Mouse (Mus musculus) gastrocnemius, postnatal 36 days (tissue): ENCODE results near the gene Ppp1r13b. TPM values are rescaled to one million over a fixed set of nuclear protein-coding genes. Genes with fewer than 3 reads are reported as not detected.

ENCODE experiments used
- DNase-seq, 2 experiments: peaks; one replicate each; pipeline ENCODE4 v3.0.0; 2022
- intact Hi-C: fragments of 180-260 bp; cut with DNase I; formaldehyde crosslinking; loops from one replicate; pipeline ENCODE4 v1.15.1; 2025
- total RNA-seq, 2 experiments: library from RNA; stranded (reverse); gene quantifications; 2 replicates each; pipeline ENCODE4 v1.2.3; 2021

Ppp1r13b gene
- total RNA-seq, 2 experiments from 2014 or later = 7.2 to 7.5 TPM

DNA sequence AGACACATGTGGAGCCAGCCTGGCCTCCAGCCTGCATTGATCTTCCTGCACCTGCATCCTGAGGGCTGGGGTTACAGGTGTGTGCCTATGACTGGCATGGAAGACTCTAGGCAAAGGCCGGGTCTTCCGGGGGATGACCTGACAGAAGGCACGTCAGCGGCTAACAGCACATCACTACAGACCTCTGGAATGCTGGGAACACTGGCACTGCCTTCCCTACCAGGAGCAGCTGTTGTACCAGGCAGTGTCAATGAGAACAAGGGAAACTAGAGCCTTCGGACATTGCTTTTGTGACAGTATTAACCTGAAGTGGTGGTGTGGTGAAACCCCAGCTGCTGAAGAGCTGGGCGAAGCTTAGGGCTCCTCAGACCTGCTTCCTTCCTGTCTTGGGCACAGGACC lies 99.1 kb downstream of the Ppp1r13b start:
- no peak for DNase-seq
- intact Hi-C loops = no loop called here

DNA sequence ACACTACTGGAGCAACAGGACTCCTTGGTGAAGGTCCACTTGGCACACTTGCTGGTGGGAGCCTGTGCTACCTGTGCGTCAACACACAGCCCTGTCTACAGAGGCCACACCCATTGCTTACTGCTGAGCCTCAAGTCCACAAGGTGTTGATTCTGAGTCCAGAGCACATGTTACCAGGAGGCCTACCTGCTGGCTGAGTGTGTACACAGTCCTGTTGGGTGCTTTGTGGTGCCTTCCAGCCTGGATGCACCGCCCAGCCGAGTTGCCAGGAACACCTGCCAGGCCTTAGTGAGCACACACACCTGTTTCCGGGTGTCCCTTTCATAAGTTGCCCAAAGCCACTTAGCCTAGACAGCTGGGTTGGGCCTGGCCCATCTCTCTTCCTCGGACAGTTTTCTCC lies 104.4 kb downstream of the Ppp1r13b start:
- no peak for DNase-seq
- intact Hi-C loops = no loop called here

DNA sequence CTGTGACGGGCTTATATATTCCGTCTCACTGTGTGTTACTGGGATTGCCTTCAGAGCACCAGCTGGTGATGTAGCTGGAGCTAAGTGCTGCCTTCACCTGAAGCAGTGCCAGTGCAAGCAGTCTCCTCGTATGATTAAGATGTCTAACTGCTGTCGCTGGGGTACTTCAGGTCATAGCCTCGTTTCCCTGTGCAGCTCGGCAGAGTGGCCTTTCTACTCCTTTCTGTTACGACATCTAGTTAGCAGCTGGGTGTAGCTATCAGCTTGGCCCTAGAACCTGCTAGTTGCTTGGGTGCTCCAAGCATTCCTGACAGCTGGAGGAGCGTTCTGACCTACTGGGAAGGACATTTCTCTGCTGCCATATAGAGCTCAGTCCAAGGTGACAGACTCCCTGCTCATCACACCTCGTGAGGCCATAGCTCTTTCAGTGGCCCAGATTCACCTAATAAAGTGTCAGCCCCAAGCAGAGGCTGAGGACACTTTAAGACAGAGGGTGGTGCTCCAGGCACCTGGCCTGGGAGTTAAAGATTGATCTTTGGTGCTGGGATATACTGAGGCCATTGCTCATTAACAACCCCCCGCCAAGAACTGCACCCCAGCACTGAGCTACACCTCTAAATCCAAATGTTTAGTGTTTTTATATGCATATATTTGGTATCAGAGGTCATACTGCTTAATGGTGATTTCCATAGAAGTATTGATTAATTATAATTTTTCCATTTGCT lies 107.3 kb downstream of the Ppp1r13b start:
- no peak for DNase-seq
- intact Hi-C loops = no loop called here

DNA sequence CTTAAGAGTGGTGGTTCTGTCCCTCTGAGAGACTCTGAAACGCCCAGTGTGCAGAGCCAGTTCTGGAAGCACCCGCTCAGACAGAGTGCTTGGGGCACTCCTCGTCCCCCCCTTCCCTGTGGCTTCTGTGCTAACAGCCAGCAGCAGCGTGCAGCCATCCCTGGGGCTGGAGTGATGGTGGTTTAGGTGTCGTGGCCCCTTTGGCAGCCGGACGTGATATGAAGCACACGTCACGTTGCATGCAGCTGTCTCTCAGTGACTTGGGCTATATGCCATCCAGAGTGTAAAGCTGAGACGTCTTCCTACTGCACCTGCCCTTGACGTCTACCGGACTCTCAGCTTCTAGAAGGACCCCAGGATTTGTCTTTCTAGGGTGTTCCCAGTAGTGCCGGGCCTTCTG lies 109.4 kb downstream of the Ppp1r13b start:
- intact Hi-C loops = no loop called here
- DNase-seq = no peak

DNA sequence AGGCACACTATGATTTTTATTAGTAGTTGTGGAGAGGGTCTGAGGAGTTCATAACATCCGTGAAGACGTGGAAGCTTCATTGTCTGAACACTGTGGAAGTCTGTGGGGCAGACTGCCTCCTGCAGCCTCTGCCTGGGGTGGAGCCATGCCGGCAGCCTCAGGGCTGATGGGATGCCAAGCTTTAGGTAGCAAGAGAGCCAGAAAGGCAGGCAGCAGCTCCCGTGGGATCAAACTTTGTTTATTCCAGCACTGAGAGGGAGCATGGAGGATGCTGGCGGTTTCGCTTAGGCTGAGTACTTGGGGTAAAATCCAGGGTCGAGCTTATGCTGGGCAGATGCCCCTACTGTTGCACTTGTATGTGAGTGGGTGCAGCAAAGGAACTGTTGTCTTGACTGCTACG lies 110.7 kb downstream of the Ppp1r13b start:
- intact Hi-C loops = no loop called here
- no peak for DNase-seq

DNA sequence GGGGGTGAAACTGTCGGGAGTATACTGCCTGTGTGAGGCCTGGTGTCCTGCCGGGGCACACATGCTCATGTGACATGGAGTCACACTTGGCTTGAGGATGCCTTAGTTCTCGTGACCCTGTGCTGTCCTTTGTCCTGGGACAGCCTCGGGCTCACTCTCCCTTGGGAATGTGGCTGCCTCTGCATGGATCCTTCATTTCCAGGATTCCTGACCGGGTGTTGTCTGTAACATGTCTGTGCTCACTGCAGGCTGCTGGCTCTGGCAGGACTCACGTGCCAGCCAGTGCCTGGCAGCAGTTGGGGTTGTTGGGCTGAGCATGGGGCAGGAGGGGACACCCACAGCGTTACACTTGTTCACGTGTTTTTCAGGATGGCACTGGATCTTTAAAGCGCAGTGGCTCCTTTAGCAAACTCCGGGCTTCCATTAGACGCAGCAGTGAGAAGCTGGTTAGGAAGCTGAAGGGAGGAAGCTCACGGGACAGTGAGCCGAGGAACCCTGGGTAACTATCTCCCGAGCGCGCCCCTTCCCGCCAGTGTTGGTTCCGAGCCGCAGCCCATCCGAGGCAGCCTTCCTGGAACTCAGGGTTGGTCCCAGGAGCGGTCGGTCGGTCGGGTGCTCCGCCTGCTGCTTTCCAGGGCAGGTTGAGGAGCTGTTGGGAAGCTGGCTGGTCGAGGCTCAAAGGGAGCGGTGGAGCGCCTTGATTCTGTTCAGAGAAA lies 112.6 kb downstream of the Ppp1r13b start:
- intact Hi-C loops = no loop called here
- no peak for DNase-seq

DNA sequence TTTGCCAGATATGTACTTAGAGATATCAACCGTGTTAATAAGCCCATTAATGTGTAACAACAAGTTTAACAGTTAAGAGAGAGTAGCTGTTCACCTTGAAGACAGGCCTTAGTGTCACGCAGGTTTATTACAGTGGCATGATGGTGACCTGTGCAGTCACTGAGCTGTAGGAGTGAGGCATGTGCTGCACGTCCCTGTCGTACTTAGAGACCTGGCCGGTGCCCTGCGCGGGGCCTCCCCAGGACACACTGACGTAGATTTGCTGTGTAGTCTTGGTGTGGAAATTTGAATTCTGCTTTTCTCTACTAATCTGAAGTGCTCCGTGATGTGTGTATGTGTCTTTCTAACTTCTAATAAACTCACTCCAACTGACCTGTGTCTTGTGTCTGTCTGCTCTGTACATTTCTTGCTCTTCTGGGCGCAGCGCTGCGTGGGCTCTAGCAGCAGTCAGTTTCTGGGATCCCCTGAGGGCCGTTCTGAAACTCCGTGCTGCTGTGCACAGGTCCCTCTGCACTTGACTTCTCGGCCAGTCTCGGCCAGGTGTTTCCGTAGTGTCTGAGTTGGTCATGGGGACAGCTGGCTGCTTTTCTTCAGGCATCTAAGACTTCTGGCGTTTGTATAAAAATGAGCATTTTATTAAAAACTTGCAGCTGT lies 113.3 kb downstream of the Ppp1r13b start:
- DNase-seq = no peak
- intact Hi-C loops = no loop called here

DNA sequence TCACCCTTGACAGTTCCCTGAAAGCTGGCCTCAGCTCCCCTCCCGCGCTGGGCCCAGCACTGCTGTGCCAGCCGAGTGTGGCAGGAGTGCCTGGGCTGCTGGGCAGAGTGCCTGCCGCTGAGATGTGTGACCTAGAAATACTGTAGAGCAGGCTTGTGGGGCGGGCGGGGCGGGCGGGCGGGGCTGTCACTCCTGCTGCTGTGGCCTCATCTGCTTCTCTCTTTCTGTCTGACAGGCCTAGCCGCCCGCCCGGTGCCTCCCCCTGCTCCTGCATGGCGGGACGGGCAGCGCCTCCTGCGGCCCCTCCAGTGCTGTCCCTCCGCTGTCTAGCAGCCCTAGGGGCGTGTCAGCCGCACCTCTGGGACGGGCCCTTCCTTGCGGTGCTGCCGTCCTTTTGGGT lies 113.8 kb downstream of the Ppp1r13b start:
- intact Hi-C loops = no loop called here

DNA sequence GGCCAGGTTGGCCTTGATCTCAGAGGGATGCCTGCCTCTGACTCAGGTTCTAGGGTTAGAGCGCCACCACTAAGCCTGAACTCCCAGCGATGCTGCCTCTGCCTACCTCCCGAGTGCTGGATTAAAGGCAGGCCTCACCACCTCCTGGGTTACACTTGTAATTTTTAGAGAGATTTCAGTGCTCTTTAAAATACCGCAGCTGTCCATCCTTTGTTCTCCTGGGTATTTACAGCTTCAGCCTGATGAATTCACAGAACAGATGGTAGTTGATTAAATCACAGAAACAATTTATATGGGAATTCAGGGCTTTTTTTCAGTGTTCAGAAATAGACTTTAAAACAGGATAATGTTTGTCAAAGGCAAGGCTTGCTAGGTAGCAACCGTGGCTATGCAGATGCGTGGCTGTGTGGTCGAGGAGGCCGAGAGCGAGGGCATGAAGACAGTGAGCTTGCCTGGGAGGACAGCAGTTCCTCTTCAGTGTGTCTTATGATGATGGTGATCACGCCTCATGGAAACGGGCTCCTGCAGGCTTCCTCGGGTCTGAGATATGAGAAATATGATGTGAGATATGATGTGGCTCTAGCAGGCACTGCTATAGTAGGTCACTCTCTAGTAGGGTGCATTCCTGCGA lies 116.3 kb downstream of the Ppp1r13b start:
- intact Hi-C loops = no loop called here
- no peak for DNase-seq

More for the DNA sequence above, 113.8 kb downstream of the Ppp1r13b start:
- peak; percentile 43 to 64 for DNase-seq

DNA sequence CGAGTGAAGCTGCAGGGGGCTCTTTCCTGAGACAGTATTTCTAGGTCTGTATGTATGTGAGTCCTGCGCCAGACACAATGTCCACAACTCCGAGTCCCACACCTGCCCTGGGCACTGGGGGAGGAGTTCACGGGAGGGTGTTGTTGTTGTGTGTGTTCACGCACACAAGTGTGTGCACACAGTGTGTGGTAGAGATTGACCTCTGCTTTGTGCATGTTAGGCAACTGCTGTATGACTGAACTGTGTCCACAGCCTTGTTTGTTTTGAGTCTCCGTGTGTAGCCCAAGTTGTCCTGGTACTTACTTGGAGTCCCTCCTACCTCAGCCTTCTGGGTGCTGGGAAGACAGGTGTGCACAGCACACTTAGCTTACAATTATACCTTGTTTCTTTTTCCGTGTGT lies 117.3 kb downstream of the Ppp1r13b start:
- DNase-seq = no peak
- intact Hi-C loops = no loop called here

DNA sequence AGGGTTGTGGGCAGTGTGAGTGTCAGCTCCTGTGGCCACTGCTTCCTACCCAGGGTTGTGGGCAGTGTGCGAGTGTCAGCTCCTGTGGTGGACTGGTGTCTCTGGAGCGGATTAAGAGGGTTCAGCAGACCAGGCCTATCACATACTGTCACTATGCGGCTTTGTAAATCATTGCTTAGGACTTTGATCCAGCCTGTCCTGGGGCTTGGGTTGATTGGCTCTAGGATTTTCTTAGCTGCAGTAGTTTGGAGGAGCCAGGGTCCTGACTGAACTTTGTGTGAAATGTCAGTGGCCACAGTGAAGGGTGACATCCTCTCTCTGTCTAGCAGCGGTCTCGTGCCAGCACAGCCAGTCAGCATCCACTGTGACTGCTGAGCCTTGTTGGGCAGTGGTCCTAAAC lies 117.8 kb downstream of the Ppp1r13b start:
- no peak for DNase-seq
- intact Hi-C loops = no loop called here

DNA sequence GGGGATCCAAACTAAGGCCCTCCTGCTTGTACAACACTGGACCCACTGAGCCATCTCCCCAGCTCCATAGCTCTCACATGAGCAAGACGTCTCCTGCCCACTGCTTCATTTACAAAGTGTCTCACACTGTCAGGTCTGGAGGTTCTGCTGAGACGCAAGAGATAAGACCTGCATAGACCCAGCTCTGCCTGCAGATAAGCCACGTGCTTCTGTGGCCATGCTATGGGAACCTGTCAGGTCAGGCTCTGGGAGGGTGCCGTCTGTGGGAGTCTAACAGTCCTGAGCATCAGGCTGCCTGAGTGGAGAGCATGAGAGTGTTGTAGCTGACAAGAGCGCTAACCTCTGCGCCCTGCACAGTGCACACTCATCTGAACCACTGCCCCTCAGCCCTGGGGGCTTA lies 120.9 kb downstream of the Ppp1r13b start:
- intact Hi-C loops = no loop called here
- DNase-seq = no peak

DNA sequence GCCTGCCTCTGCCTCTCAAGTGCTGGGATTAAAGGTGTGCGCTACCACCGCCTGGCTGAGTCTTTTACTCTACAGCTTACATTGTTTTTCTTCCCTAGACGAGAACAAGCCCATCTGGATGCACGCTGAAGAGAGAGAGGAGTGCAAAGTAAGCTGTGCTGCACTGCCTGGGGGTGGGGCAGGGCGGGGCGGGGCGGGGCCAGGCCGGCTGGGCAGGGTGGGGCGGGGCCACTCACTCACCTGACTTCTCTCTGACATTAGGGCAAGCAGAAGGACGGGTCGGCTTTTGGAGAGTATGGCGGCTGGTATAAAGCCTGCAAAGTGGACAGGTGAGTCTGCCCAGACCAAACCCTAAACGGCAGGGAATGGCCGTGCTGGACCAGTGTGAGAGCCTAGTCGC lies 122.7 kb downstream of the Ppp1r13b start:
- DNase-seq = no peak
- intact Hi-C loops = no loop called here

DNA sequence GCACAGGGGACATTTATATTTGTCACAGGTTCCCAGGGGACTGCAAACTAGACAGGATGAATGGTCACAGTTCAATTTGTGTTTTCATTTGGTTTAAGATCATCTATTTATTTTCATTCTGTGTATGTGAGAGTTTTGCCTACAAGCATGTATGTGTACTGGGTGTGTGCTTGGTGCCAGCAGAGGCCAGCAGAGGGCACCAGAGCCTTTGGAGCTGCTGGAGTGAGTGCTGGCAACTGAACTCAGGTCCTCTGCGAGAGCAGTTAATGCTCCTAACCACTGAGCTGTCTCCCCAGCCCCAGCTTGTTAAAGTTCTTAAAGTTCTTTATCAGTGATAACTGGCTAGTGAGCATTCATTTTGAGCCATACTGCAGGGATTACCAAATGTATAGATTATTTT lies 128.4 kb downstream of the Ppp1r13b start:
- intact Hi-C loops = no loop called here
- DNase-seq = no peak

Other genes starting within 250 kb of the Ppp1r13b start
- 1 to 10 TPM; 7.9 to 8.3 TPM for gene Ckb, start 235.8 kb downstream of the Ppp1r13b start, total RNA-seq
- gene Trmt61a, start 230.0 kb downstream of the Ppp1r13b start, total RNA-seq = 1 to 10 TPM; 1.8 to 4.1 TPM
- 10 to 100 TPM; 12.4 to 13.5 TPM for gene Bag5, start 194.9 kb downstream of the Ppp1r13b start, total RNA-seq
- gene Apopt1, start 194.8 kb downstream of the Ppp1r13b start, total RNA-seq = 10 to 100 TPM; 34.9 to 38.0 TPM
- gene Klc1, start 149.3 kb downstream of the Ppp1r13b start, total RNA-seq = 10 to 100 TPM; 55.2 to 59.3 TPM
- gene Xrcc3, start 94.2 kb downstream of the Ppp1r13b start, total RNA-seq = under 1 TPM; 0.43 to 0.47 TPM
- 10 to 100 TPM; 10.4 to 16.2 TPM for gene Zfyve21, start 93.9 kb downstream of the Ppp1r13b start, total RNA-seq
- gene Atp5mpl, start 58.9 kb upstream of the Ppp1r13b start, total RNA-seq = 100 to 1,000 TPM; 710 to 772 TPM
- not detected for gene Tdrd9, start 63.4 kb upstream of the Ppp1r13b start, total RNA-seq
- not detected for gene Rd3l, start 73.2 kb upstream of the Ppp1r13b start, total RNA-seq
- under 1 TPM in 1 of 2 experiments, not detected in 1; 0.20 TPM for gene Aspg, start 198.6 kb upstream of the Ppp1r13b start, total RNA-seq
- 1 to 10 TPM; 4.0 to 4.7 TPM for gene Kif26a, start 238.1 kb upstream of the Ppp1r13b start, total RNA-seq